Mouse (Mus musculus) liver, postnatal 0 days (tissue): Measurements from ENCODE around the gene Msi2.

Experiments
- CTCF ChIP-seq: sonication (generic); IDR thresholded peaks from 2 replicates; pipeline ENCODE4 v1.5.1; 2016; ENCODE audit warnings: antibody characterized with exemption, low read depth
- EP300 ChIP-seq: IDR thresholded peaks from 2 replicates; pipeline ENCODE4 v1.6.1; 2016; ENCODE audit warnings: antibody characterized with exemption, low read depth, mild to moderate bottlenecking

DNA sequence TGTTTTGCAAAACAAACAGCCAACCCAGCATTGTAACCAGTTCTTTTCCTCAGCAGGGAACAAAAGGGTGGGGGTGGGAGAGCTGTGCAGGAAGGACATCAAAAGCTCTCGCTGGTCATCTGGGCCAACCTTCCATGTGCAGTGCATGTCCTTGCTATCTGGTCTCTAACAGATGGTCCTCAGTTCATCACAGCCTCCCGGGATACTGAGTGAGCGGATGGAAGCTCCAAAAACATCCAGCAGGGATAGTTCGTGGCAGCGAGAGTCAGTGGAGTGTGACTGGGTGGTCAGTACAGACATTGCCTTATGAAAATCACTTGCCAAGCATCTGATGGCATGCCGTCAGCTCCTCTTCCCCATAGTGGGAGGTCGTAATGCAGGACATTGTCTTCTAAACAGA is 153.5 kb downstream of the Msi2 start:
- TF ChIP-seq CTCF: no peak
- TF ChIP-seq EP300: no peak
